Mouse (Mus musculus): ENCODE results near the gene Hes1.

Gene Hes1

DNA sequence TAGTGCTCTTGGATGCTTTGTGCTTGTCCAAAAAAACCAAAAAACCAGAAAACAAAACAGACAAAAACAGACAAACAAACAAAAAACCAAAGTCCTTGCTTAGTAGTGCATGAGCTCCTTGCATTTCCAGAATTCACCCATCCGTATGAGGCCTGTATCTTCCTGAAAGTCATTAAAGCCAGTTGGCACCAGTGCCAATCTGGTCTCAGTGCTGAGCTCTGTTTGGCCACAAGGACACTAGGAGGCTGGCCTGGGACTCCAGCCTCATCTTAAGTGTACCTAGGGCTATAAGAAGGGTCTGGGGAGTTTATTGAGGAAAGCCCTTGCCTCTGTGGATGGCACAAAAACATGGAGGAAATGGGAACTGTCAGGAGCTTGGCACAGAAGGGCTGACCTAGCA lies 50.3 kb downstream of the Hes1 start:
- DNase-seq (ENCODE audit: low read depth): no peak

Measured in c-Kit-positive CD71-positive TER-119-negative erythroid progenitor cells, embryonic 14.5 days (primary cell).